Mouse (Mus musculus) heart, postnatal 10 days (tissue): Measurements from ENCODE around the gene Gls. TPM values are rescaled to one million over a fixed set of nuclear protein-coding genes. Genes with fewer than 3 reads are reported as not detected.
A peak's percentile ranks its signal among the peaks of the same experiment; 100 is the strongest.

ENCODE experiments used
- DNase-seq, 2 experiments: peaks; one replicate each; pipeline ENCODE4 v3.0.0; 2021
- intact Hi-C: fragments of 180-260 bp; cut with DNase I; formaldehyde crosslinking; loops from one replicate; pipeline ENCODE4 v1.15.1; 2025
- total RNA-seq, 2 experiments: library from RNA; stranded (reverse); gene quantifications; 2 replicates each; pipeline ENCODE4 v1.2.3; 2021

Gls gene
- total RNA-seq, 2 experiments from 2014 or later, result 99.5 to 101 TPM

GRCm38 (mm10) chr1:52133254-52133653, 99.8 kb downstream of the Gls start:
- DNase-seq, result no peak
- intact Hi-C loops, result no loop called here

GRCm38 (mm10) chr1:52131787-52132377, 101.2 kb downstream of the Gls start:
- no peak for DNase-seq
- intact Hi-C loops, result no loop called here

GRCm38 (mm10) chr1:52129794-52130193, 103.2 kb downstream of the Gls start:
- intact Hi-C loops, result no loop called here
- DNase-seq, result no peak

- DNase-seq, result no peak
- intact Hi-C loops, result no loop called here
Observed at GRCm38 (mm10) chr1:52127350-52127749, 105.7 kb downstream of the Gls start.

- intact Hi-C loops, result no loop called here
- no peak for DNase-seq
Observed at GRCm38 (mm10) chr1:52124818-52125217, 108.2 kb downstream of the Gls start.

DNA sequence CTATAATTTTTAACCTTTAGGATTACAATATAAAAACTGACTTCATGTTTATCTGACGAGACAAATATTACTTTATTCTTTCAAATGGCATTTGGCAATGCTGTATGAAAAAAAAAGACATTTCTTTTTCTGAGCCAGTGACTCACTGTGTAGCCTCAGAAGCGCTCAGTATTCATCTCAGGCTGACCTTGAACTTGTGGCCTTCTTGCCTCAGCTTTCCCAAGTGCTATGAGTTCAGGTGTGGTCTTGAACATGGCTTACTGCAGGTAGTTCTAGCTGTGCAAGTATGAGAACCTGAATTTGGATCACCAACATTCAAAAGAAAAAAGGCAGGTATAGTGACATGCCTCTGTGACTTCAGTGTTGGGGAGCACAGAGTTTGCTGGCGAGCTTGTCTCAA, 112.0 kb downstream of the Gls start:
- intact Hi-C loops, result no loop called here

DNA sequence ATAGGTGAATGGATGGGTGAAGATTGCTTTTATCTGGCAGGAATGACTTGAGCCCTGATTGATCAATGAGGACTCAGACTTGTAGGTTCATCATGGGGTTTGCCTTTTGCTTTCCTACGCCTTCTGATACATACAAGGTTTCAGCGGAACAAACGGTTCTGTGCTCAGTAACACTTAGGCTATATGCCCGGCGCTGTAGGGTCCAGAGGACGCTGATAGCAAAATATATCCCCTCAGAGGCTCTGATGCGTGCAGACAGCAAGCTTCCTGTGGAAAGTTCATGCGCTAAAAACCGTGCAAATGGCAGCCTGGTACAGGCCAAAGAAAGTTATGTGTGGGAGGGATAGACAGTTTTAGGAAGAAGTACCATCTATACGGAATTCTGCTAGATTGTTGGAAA, 112.8 kb downstream of the Gls start:
- intact Hi-C loops, result no loop called here
- DNase-seq, result no peak

More for the DNA sequence above, 112.0 kb downstream of the Gls start:
- no peak for DNase-seq

DNA sequence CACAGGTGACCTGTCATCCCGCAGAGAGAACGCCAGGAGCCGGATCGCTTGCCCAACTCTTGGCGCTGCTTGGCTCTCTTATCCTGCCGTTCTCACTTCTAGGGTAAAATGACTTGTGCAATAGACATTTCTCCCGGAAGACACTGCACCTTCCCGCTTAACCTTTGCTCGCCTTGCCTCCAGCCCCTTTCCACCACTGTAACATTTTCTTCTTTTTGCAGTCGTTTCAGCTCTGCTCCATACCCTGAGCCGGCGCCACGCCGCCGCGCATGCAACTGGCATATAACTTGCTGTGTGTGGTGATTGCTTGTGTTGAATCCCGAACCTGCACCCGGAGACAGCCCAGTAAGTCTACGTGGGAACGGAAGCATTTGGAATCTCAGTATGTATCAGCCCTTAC, 113.3 kb downstream of the Gls start:
- intact Hi-C loops, result no loop called here
- DNase-seq, result no peak

DNA sequence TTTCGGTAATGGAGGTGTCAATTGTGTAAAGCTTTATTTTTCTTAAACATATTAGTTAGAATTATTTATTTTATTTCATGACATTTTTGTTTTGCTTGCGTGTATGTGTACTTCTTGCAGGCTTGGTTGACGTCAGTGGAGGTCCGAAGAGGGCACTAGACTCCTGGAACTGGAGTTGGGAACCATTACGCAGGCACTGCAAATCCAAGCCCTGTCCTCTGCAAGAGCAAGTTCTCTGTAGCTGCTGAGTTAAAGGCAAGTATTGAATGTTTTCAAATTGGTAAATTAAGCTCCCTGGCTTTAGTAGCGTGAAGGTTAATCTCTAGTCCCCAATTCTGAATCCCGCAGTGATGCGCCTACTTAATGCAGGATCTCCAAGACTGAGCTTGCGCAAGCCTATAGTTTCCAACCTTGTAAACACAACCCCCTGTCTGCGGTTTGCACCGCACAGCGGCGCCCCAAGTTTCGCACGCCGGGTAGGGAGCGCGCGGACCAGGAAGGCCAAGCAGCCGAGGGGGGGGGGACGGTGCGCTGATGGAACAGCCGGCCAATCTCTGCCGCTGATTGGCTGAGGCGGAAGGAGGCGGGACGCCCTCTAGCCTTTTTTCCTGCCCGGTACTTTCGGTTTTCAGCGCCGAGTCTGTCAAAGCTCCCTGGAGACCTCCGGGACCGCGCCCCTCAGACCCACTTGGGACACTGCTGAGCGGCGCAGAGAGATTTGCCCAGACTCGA, 114.0 kb downstream of the Gls start, which contains the start of gene Stat1:
Stat1 (plus strand) TSS at position 581 of the 732 bp plus-strand sequence.
- intact Hi-C loops, result no loop called here
- DNase-seq, result peak; percentile 88 to 90

DNA sequence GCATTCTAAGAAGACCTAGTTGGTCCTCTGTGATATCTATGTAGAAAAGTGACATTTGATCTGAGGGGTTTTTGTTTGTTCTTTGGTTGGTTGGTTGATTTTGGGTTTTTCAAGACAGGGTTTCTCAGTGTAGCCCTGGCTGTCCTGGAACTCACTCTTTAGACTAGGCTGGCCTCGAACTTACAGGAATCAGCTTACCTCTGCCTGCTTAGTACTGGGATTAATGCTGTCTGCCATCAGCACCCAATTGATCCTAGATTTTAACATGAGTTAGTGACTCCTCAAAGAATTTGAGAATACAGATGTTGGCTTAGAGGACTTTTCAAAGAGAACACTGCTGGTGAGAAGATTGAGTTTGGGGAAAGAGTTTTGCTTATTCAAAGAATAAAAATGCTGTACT, 115.3 kb downstream of the Gls start:
- intact Hi-C loops, result no loop called here
- DNase-seq, result no peak

DNA sequence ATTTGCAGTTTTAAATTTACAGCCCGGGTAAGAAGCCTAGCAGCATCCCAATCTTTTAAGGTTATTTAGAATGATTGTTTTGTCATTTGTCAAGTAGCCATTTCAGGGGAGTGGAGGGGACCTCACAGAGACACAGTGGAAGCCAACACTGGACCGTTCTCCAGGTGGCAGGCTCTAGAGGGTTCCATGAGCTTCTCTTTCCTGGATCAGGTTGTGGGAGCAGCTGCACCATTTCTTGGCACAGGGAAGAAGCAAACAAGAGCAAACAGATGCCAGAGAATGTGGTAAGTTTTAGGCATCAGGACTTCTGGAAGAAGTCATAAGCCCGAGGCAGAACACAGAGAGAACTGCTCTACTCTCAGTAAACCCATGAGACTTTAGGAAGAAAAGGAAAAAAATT, 116.6 kb downstream of the Gls start:
- no peak for DNase-seq
- intact Hi-C loops, result no loop called here

- intact Hi-C loops, result no loop called here
- DNase-seq, result peak; percentile 99
Observed at GRCm38 (mm10) chr1:52113666-52114069, 119.4 kb downstream of the Gls start.

Other genes starting within 250 kb of the Gls start
- gene Stat4, start 246.1 kb downstream of the Gls start, total RNA-seq, result under 1 TPM; 0.12 to 0.24 TPM
- 10 to 100 TPM; 20.2 to 26.4 TPM for gene Stat1, start 113.8 kb downstream of the Gls start, total RNA-seq